Mouse (Mus musculus) neutrophil, adult 83 days (primary cell): ENCODE measurements around the gene Hmgn5. TPM values are rescaled to one million over a fixed set of nuclear protein-coding genes. Genes with fewer than 3 reads are reported as not detected.

Experiments used
- total RNA-seq, 2 experiments: library from RNA; stranded (reverse); gene quantifications; one replicate each; pipeline ENCODE4 v1.2.4; 2023

Gene Hmgn5
- 10 to 100 TPM; 11.0 to 12.4 TPM for total RNA-seq

DNA sequence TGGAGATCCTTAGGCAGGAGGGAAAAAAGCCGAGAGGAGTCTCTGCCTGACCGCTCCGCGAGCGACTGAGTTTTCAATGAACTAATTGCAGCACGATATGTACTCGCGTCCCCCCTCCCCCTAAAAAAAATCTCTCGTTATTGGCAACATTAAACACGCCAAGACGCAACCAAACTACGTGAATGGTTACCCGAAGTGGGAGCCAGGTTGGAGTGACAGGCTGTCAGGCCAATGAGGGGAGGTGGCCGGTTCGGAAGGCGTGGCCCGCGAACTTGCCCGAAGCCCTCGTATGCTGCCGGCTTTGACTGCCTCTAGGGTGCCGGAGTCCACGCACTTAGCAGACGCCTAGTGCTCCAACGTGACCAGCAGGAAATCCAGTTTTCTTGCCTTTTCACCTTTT lies at the start of gene Hmgn5:
Gene Hmgn5, minus strand, starts transcription at position 122 of the 400 bp plus-strand sequence.

Other genes starting within 250 kb of the Hmgn5 start
- 10 to 100 TPM; 20.2 to 21.3 TPM for gene Brwd3, start 179.0 kb downstream of the Hmgn5 start, total RNA-seq
- gene Sh3bgrl, start 82.0 kb upstream of the Hmgn5 start, total RNA-seq: 10 to 100 TPM; 63.1 to 64.4 TPM
- gene Gm6377, start 183.4 kb upstream of the Hmgn5 start, total RNA-seq: 1 to 10 TPM; 4.3 to 6.7 TPM